Mouse (Mus musculus) hindbrain, embryonic 11.5 days (tissue): Measurements from ENCODE around the gene Rock2. TPM values are rescaled to one million over a fixed set of nuclear protein-coding genes. Genes with fewer than 3 reads are reported as not detected.

Experiments used
- ATAC-seq: fragments of 200-750 bp; cut with Nextera tagmentation; 2 replicates; pipeline ENCODE4 v1.8.0; 2017; ENCODE audit warnings: mild to moderate bottlenecking, moderate TSS enrichment, moderate library complexity; ENCODE audit not compliant: low FRiP score
- DNase-seq: peaks from one replicate; pipeline ENCODE4 v3.0.0-alpha.2; 2015; ENCODE audit warnings: low spot score
- H3K27ac ChIP-seq: fragments of 300-500 bp; sonication (generic); 2 replicates; pipeline ENCODE4 v1.5.1; 2014; ENCODE audit warnings: mild to moderate bottlenecking, low read depth, low read length
- H3K27me3 ChIP-seq: fragments of 300-500 bp; sonication (generic); 2 replicates; pipeline ENCODE4 v1.6.1; 2014; ENCODE audit warnings: mild to moderate bottlenecking, low read length, moderate library complexity, mixed read lengths; ENCODE audit not compliant: control insufficient read depth, insufficient read depth
- H3K36me3 ChIP-seq: fragments of 300-500 bp; sonication (generic); 2 replicates; pipeline ENCODE4 v1.6.1; 2014; ENCODE audit warnings: mild to moderate bottlenecking, low read length, moderate library complexity, mixed read lengths; ENCODE audit not compliant: control insufficient read depth, insufficient read depth
- H3K4me1 ChIP-seq: fragments of 300-500 bp; sonication (generic); replicated peaks from 2 replicates; pipeline ENCODE4 v1.6.1; 2014; ENCODE audit warnings: low read length, mixed read lengths; ENCODE audit not compliant: control insufficient read depth, insufficient read depth
- H3K4me2 ChIP-seq: fragments of 300-500 bp; sonication (generic); replicated peaks from 2 replicates; pipeline ENCODE4 v1.6.1; 2014; ENCODE audit warnings: mild to moderate bottlenecking, low read depth, low read length
- H3K4me3 ChIP-seq: fragments of 300-500 bp; sonication (generic); 2 replicates; pipeline ENCODE4 v1.5.1; 2014; ENCODE audit warnings: low read depth, low read length
- H3K9ac ChIP-seq: fragments of 300-500 bp; sonication (generic); 2 replicates; pipeline ENCODE4 v1.6.1; 2014; ENCODE audit warnings: low read depth, low read length
- H3K9me3 ChIP-seq: fragments of 300-500 bp; sonication (generic); 2 replicates; pipeline ENCODE4 v1.6.1; 2016; ENCODE audit warnings: low read length; ENCODE audit not compliant: control insufficient read depth
- WGBS: fragments of 180-500 bp; shearing (Covaris S2); extraction: QIAGEN DNeasy Blood & Tissue Kit; methylation state at CpG from one replicate; pipeline ENCODE4 v1.1.7; 2014; 5-methylcytosine and 5-hydroxymethylcytosine counted together
- polyA plus RNA-seq: library from polyadenylated mRNA; unstranded; fragments of >200 nt; fragmentation: Nextera tagmentation; extraction: Ambion mirVana; gene quantifications from 2 replicates; pipeline ENCODE4 v1.2.1, GENCODE M21; 2014

Gene Rock2
- polyA plus RNA-seq, 1 experiment from 2014 or later, result 17.9 TPM

DNA sequence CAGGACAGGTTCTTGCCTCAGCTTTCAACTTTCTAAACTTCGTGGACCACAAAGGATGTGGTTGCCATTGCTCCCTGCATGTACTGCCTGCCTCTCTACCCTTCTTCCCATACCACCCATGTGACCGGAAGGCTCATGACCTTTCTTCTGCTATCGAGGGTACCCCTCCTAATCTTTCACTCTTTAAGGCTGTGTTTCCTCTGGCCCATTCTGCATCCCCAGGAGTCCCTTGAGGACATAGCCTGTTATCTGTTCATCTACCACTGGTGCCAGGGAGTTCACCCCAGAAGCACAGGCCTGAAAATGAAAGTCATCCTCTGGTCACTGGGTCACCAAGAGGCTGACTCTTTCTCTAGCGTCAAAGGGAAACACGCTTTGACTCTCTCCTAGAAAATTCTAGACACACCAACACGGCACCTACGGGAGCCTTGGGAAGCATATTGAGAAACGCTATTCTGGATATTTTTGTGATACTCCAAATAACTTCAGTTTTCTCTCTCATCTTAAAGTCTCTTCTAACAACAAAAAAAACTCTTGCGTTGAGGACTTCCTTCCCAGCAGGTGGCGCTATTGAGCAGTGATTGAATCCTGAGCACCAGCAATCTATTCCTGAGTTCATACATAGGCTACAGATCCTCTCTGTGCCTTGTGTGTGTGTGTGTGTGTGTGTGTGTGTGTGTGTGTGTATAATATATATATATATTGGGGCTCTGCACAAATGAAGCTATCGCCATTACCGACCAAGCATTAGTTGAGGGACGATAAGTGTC lies 138.2 kb downstream of the Rock2 start:
- Histone ChIP-seq H3K9ac (no peak overlapping the region), H3K9me3 (no peaks in the 10 kb centered on the region), H3K4me3 (no peak overlapping the region), H3K4me1 (no peaks in the 10 kb centered on the region), H3K27me3 (no peaks in the 10 kb centered on the region), H3K4me2 (no peak overlapping the region), H3K36me3 (no peaks in the 10 kb centered on the region), H3K27ac (no peak overlapping the region)
- DNase-seq (peak; percentile 90), ATAC-seq (peak; percentile 63; the same call in 1 of the 2 replicates)
- 44% methylated on average over 13 of the region's 13 CpGs for WGBS

DNA sequence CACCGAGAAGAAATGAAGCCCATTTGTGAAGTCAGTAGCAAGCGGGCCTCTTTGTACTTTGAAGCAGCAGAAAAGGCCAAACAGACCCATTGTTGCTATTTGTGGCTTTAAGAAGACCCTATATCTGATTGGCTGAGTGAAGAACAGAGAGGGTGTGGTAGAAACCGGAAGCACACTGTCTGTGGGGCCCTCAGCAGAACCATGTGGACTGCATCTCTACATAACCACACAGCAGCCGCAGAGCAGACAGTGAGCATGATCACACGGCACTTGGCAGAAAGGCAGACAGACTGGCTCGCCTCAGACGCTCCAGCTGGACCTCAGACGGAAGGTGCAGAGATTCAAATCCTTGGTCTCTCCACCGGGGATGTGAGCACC lies 138.8 kb downstream of the Rock2 start:
- WGBS, result 81% methylated on average over 9 of the region's 9 CpGs
- H3K36me3 ChIP-seq, result no peaks in the 10 kb centered on the region

GRCm38 (mm10) chr12:17034671-17035070 lies 140.0 kb downstream of the Rock2 start:
- Histone ChIP-seq H3K4me2 (no peak overlapping the region), H3K27me3 (no peaks in the 10 kb centered on the region), H3K4me3 (no peak overlapping the region), H3K36me3 (no peaks in the 10 kb centered on the region), H3K27ac (no peak overlapping the region), H3K9me3 (no peaks in the 10 kb centered on the region), H3K4me1 (no peaks in the 10 kb centered on the region), H3K9ac (no peak overlapping the region)
- 86% methylated on average over 5 of the region's 5 CpGs for WGBS
- DNase-seq (no peak), ATAC-seq (no peak)

More for the DNA sequence above, 138.8 kb downstream of the Rock2 start:
- ATAC-seq (no peak; the same call in 1 of the 2 replicates), DNase-seq (no peak)
- Histone ChIP-seq H3K9ac (no peak overlapping the region), H3K4me3 (no peak overlapping the region), H3K4me1 (no peaks in the 10 kb centered on the region), H3K27ac (no peak overlapping the region), H3K4me2 (no peak overlapping the region), H3K9me3 (no peaks in the 10 kb centered on the region), H3K27me3 (no peaks in the 10 kb centered on the region)

- no peak overlapping the region for H3K4me2 ChIP-seq
- WGBS, result 71% methylated on average over 2 of the region's 2 CpGs
- no peak overlapping the region for H3K9ac ChIP-seq
- H3K27me3 ChIP-seq, result no peaks in the 10 kb centered on the region
- no peak for ATAC-seq
- no peak overlapping the region for H3K27ac ChIP-seq
- H3K4me3 ChIP-seq, result no peak overlapping the region
- no peaks in the 10 kb centered on the region for H3K4me1 ChIP-seq
- peak; percentile 35 for DNase-seq
- no peaks in the 10 kb centered on the region for H3K36me3 ChIP-seq
- H3K9me3 ChIP-seq, result no peaks in the 10 kb centered on the region
These were observed 140.4 kb downstream of the Rock2 start for GRCm38 (mm10) chr12:17035128-17035527.

DNA sequence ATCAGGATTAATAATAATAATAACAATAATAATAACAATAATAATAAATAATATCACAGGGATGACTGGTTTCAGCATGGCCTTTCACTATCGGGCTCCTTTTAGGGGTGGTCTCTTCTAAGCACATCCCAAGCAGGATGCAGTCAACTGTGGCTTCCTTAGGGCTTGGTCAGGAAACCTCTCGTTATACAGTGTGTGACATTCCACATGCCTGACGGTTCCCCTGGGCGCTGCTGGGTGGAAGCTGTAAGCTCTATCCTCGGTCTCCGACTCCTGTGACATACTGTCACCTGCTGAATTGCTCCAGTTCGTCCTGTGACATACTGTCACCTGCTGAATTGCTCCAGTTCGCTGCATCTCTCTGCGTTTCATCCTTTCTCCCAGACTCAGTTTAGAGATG lies 141.8 kb downstream of the Rock2 start:
- no peak overlapping the region for H3K4me3 ChIP-seq
- no peaks in the 10 kb centered on the region for H3K36me3 ChIP-seq
- no peak overlapping the region for H3K4me2 ChIP-seq
- H3K4me1 ChIP-seq, result no peaks in the 10 kb centered on the region
- DNase-seq (no peak), ATAC-seq (no peak)
- no peaks in the 10 kb centered on the region for H3K27me3 ChIP-seq
- H3K9me3 ChIP-seq, result no peaks in the 10 kb centered on the region
- no peak overlapping the region for H3K27ac ChIP-seq
- no peak overlapping the region for H3K9ac ChIP-seq
- 63% methylated on average over 9 of the region's 9 CpGs for WGBS

DNA sequence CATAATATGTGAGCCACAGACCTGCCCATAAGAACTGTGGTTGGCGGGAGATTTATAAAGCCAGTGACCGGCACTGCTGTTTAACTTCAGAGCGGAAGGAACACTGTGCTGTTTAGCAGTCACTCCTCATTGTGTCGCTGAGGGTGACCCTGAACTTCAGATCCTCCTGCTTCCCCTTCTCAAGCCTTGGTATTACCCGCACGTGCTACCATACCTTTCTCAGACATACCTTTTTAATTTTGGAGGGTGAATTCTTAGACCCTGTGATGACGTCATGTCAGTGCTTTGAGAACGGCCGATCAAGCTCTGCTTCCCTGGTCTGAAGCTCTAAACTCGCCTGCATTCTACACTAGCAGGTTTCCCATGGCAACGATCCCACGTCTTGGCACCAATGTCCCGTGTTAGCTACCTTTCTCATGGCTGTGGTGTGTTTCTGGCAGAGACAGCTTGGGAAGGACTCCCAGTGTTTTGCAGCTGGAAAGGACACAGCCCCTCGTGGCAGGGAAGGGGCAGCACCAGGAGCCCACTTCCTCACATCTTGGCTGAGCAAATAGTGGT lies 142.4 kb downstream of the Rock2 start:
- Histone ChIP-seq H3K4me3 (no peak overlapping the region), H3K4me2 (no peak overlapping the region), H3K36me3 (no peaks in the 10 kb centered on the region), H3K27ac (no peak overlapping the region), H3K27me3 (no peaks in the 10 kb centered on the region), H3K9ac (no peak overlapping the region), H3K4me1 (no peaks in the 10 kb centered on the region), H3K9me3 (no peaks in the 10 kb centered on the region)
- ATAC-seq, result no peak
- WGBS, result 69% methylated on average over 14 of the region's 14 CpGs
- DNase-seq, result no peak

Other genes starting within 250 kb of the Rock2 start
- gene Ntsr2, start 241.5 kb upstream of the Rock2 start, polyA plus RNA-seq, result 0.09 TPM in 1 of 2 replicates, not detected in the other
- gene Greb1, start 94.0 kb upstream of the Rock2 start, polyA plus RNA-seq, result 8.8 and 11.2 TPM in 2 replicates
- gene E2f6, start 83.9 kb upstream of the Rock2 start, polyA plus RNA-seq, result 75.3 and 76.5 TPM in 2 replicates
- gene Pqlc3, start 105.5 kb downstream of the Rock2 start, polyA plus RNA-seq, result 2.9 and 3.4 TPM in 2 replicates
- gene 2410004P03Rik, start 116.8 kb downstream of the Rock2 start, polyA plus RNA-seq, result 1.7 and 3.2 TPM in 2 replicates